Mouse (Mus musculus): ENCODE data around the gene Gm44805. TPM values are rescaled to one million over a fixed set of nuclear protein-coding genes. Genes with fewer than 3 reads are reported as not detected.

Gene Gm44805
- total RNA-seq, 2 experiments from 2014 or later = not detected

GRCm38 (mm10) chr7:19676662-19677061 lies 4.6 kb downstream of the Gm44805 start:
- no peak for DNase-seq

- DNase-seq = no peak
Observed at GRCm38 (mm10) chr7:19675824-19676223, 5.4 kb downstream of the Gm44805 start.

GRCm38 (mm10) chr7:19673083-19673699 lies 8.0 kb downstream of the Gm44805 start:
- DNase-seq = no peak

- no peak for DNase-seq
Observed at GRCm38 (mm10) chr7:19671511-19671910, 9.7 kb downstream of the Gm44805 start.

- DNase-seq = peak; percentile 87 to 90
Observed at GRCm38 (mm10) chr7:19668947-19669721, 12.1 kb downstream of the Gm44805 start.

- no peak for DNase-seq
Observed at GRCm38 (mm10) chr7:19667434-19667833, 13.8 kb downstream of the Gm44805 start.

- DNase-seq = no peak
Observed at GRCm38 (mm10) chr7:19666750-19667149, 14.5 kb downstream of the Gm44805 start.

GRCm38 (mm10) chr7:19664955-19665841 lies 16.0 kb downstream of the Gm44805 start, which contains the start of gene Clptm1:
Gene Clptm1 (minus strand): TSS chr7:19665033.
- DNase-seq = peak; percentile 97 to 98

GRCm38 (mm10) chr7:19664455-19664954 lies 16.7 kb downstream of the Gm44805 start:
- DNase-seq = no peak

- DNase-seq = no peak
Observed at GRCm38 (mm10) chr7:19663940-19664339, 17.3 kb downstream of the Gm44805 start.

- no peak for DNase-seq
Observed at GRCm38 (mm10) chr7:19652614-19653013, 28.6 kb downstream of the Gm44805 start.

GRCm38 (mm10) chr7:19651063-19651786 lies 30.0 kb downstream of the Gm44805 start:
- no peak for DNase-seq

- no peak for DNase-seq
Observed at GRCm38 (mm10) chr7:19641223-19641622, 40.0 kb downstream of the Gm44805 start.

GRCm38 (mm10) chr7:19635074-19635827 lies 46.0 kb downstream of the Gm44805 start:
- no peak for DNase-seq

- DNase-seq = no peak
Observed at GRCm38 (mm10) chr7:19634591-19634990, 46.6 kb downstream of the Gm44805 start.

- no peak for DNase-seq
Observed at GRCm38 (mm10) chr7:19633855-19634254, 47.4 kb downstream of the Gm44805 start.

GRCm38 (mm10) chr7:19633197-19633596 lies 48.0 kb downstream of the Gm44805 start:
- DNase-seq = no peak

- no peak for DNase-seq
Observed at GRCm38 (mm10) chr7:19632720-19633119, 48.5 kb downstream of the Gm44805 start.

- no peak for DNase-seq
Observed at GRCm38 (mm10) chr7:19632275-19632674, 48.9 kb downstream of the Gm44805 start.

- peak; percentile 83 to 84 for DNase-seq
Observed at GRCm38 (mm10) chr7:19629361-19629734, 51.9 kb downstream of the Gm44805 start, which contains the start of gene Relb. Gene Relb (minus strand): TSS chr7:19629438.
